Mouse (Mus musculus) heart, embryonic 10.5 days (tissue): ENCODE results near the gene Dnajb5. TPM values are rescaled to one million over a fixed set of nuclear protein-coding genes. Genes with fewer than 3 reads are reported as not detected.

Experiments
- DNase-seq: peaks from one replicate; pipeline ENCODE4 v3.0.0-alpha.2; 2017; ENCODE audit warnings: low spot score
- H3K27ac ChIP-seq: fragments of 300-500 bp; sonication (generic); 2 replicates; pipeline ENCODE4 v1.5.1; 2016; ENCODE audit warnings: mild to moderate bottlenecking
- H3K27me3 ChIP-seq: fragments of 300-500 bp; sonication (generic); 2 replicates; pipeline ENCODE4 v1.6.1; 2016; ENCODE audit warnings: mild to moderate bottlenecking; ENCODE audit not compliant: poor library complexity, insufficient read depth, severe bottlenecking
- H3K36me3 ChIP-seq: fragments of 300-500 bp; sonication (generic); 2 replicates; pipeline ENCODE4 v1.6.1; 2016; ENCODE audit warnings: mild to moderate bottlenecking, moderate library complexity
- H3K4me1 ChIP-seq: fragments of 300-500 bp; sonication (generic); 2 replicates; pipeline ENCODE4 v1.6.1; 2016; ENCODE audit warnings: mild to moderate bottlenecking
- H3K4me3 ChIP-seq: fragments of 300-500 bp; sonication (generic); 2 replicates; pipeline ENCODE4 v1.5.1; 2016; ENCODE audit warnings: mild to moderate bottlenecking, moderate library complexity
- H3K9me3 ChIP-seq: fragments of 300-500 bp; sonication (generic); 2 replicates; pipeline ENCODE4 v1.6.1; 2016; ENCODE audit warnings: mild to moderate bottlenecking, moderate library complexity
- WGBS: fragments of 180-500 bp; shearing (Covaris S2); methylation state at CpG from one replicate; pipeline ENCODE4 v1.1.7; 2016; 5-methylcytosine and 5-hydroxymethylcytosine counted together
- polyA plus RNA-seq: library from polyadenylated mRNA; unstranded; fragments of >200 nt; fragmentation: Nextera tagmentation; extraction: Ambion mirVana; gene quantifications from 2 replicates; pipeline ENCODE4 v1.2.1, GENCODE M21; 2016

Gene Dnajb5
- polyA plus RNA-seq, 1 experiment from 2014 or later = 11.4 TPM

DNA sequence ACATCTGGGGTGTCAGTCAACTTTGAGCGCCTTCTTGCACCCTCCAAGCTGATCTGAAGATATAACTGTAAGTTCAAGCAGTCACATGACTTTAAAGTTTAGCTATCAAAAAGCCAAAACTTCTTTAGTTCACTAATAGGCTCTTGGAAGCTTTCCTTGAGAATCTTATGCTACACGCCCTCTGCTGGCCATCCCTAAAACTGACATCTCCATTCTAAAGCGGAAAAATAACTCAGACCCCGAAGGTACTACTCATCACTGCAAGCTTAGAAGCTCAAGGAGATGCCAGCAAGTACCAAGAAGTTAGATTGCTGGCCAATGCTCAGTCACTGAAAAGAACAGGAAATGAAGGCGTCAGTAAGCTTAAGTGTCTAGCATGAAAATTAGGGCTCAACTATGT, 3.7 kb upstream of the Dnajb5 start:
- H3K27ac ChIP-seq = no peak overlapping the region
- H3K4me3 ChIP-seq = no peak overlapping the region
- no peaks in the 10 kb centered on the region for H3K36me3 ChIP-seq
- peaks cover 34% of the 10 kb centered on the region for H3K27me3 ChIP-seq
- DNase-seq = no peak
- H3K4me1 ChIP-seq = peaks cover 22% of the 10 kb centered on the region
- WGBS = 8% methylated on average over 5 of the region's 5 CpGs
- no peaks in the 10 kb centered on the region for H3K9me3 ChIP-seq

DNA sequence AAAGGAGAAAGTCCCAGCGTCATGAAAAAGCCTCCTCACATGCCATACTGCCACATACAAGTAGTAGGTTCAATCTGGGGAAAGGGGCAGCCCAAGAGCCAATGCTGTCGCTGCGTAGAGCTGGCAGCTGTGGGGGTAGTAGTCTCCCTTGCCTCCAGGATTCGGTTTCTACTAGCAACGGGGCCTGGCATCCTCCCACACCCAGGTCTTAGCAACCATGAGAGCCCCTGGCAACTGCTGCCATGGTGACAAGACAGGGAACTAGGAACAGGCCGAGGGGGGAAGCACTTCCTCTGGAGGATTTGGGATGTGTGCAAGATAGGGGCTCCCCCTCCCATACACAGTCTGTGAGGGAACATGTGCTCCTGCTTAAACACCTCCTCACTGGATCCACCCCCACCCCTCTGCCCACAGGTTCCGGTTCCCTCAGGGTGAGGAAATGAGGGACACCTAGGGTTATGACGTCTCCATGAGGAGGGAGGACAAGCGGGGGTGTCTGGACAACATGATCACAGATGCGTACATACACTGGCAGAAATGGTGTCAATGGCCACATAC, 2.8 kb upstream of the Dnajb5 start:
- no peak for DNase-seq
- whole genome bisulfite sequencing = 62% methylated on average over 10 of the region's 10 CpGs

DNA sequence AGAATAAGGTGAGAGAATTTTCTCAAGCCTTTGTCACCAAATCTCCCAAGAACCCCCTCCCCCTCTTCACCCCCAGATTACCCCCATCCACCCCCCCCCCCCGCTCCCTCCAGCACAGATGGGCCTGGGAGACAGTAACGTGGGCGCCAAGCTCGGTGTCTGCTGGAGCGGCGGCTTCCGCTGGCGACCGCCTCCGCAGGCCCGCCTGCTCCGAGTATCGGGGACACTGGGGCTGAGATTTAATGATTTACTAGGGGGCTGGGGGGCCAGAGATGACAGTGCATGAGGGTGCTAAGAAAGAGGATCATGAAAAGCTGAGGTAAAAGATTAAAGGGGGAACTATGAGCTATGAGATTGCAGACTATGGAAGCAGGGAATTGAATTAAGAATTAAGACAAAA, 1.1 kb upstream of the Dnajb5 start:
- WGBS = 39% methylated on average over 13 of the region's 13 CpGs
- no peak for DNase-seq
- Histone ChIP-seq H3K36me3 (0 out of 2 replicates have a peak, but pooled peaks cover 4% of the 10 kb centered on the region), H3K4me3 (no peak overlapping the region), H3K27ac (no peak overlapping the region), H3K27me3 (peaks cover 27% of the 10 kb centered on the region), H3K4me1 (peaks cover 48% of the 10 kb centered on the region), H3K9me3 (no peaks in the 10 kb centered on the region)

More for the DNA sequence above, 2.8 kb upstream of the Dnajb5 start:
- no peaks in the 10 kb centered on the region for H3K9me3 ChIP-seq
- peaks cover 31% of the 10 kb centered on the region for H3K4me1 ChIP-seq
- 0 out of 2 replicates have a peak, but pooled peaks cover 3% of the 10 kb centered on the region for H3K36me3 ChIP-seq
- peaks cover 30% of the 10 kb centered on the region for H3K27me3 ChIP-seq
- no peak overlapping the region for H3K27ac ChIP-seq
- no peak overlapping the region for H3K4me3 ChIP-seq

DNA sequence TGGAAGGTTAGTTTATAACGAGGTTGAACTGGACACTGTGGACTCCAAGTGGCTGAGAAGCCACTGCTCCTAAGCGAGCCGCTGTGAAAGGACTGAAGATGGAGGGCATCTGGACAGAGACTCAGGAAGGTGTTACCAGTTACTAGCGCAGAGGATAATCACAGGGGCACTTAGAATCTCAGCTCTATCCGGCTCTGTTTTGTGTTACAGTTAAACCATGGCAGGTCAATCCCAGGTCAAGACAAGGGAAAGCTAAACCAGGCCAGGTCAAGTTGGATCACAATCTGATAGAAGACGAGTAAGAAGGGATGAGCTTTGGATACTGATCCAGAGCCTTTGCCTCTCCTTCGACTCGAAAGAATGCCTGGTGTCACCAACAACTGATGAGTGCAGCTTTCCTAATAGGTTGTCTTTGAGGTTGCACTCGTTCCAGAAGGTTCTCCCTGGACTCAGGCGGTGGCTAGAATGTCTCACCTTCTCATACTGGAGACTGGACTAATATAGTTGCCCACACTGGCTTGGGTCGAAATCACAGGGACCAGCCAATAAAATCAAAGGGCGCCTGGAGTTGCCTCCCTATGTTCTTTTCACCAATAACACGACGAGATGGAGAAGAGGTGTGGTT, 451 bp upstream of the Dnajb5 start:
- Histone ChIP-seq H3K27me3 (peaks cover 27% of the 10 kb centered on the region), H3K9me3 (no peaks in the 10 kb centered on the region), H3K4me3 (peak overlapping the region; percentile 89), H3K36me3 (0 out of 2 replicates have a peak, but pooled peaks cover 4% of the 10 kb centered on the region), H3K4me1 (peaks cover 54% of the 10 kb centered on the region), H3K27ac (peak overlapping the region; percentile 25; the same call in 1 of the 2 replicates)
- no peak for DNase-seq
- 9% methylated on average over 14 of the region's 14 CpGs for WGBS

DNA sequence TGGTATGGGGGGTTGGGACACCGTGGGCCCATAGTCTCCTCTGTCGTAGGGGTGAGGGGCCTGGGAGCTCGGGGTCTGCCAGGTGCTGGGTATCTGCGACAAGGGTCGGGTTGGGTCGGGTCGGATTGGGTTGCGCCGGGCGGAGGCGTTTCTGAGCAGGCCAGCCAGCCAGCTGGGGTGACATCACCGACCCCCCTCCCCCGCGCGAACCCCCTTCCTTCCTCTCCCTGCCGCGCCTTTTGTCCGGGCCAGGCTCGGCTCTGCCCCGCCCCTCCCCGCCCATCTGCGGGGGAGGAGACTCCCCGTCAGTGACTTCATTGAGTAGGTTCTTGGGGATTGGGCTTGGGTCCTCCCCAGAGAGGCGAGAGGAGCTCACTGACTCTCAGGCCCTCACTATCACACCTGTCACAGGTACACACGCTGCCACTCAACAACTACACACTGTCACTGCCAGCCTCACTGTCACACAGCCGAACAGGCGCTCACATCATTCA, 498 bp downstream of the Dnajb5 start:
- Histone ChIP-seq H3K4me1 (peaks cover 61% of the 10 kb centered on the region), H3K36me3 (0 out of 2 replicates have a peak, but pooled peaks cover 4% of the 10 kb centered on the region), H3K9me3 (no peaks in the 10 kb centered on the region), H3K4me3 (peak overlapping the region; percentile 89), H3K27me3 (peaks cover 23% of the 10 kb centered on the region), H3K27ac (peak overlapping the region; percentile 98)
- 2% methylated on average over 20 of the region's 27 CpGs for WGBS
- peak; percentile 92 for DNase-seq

DNA sequence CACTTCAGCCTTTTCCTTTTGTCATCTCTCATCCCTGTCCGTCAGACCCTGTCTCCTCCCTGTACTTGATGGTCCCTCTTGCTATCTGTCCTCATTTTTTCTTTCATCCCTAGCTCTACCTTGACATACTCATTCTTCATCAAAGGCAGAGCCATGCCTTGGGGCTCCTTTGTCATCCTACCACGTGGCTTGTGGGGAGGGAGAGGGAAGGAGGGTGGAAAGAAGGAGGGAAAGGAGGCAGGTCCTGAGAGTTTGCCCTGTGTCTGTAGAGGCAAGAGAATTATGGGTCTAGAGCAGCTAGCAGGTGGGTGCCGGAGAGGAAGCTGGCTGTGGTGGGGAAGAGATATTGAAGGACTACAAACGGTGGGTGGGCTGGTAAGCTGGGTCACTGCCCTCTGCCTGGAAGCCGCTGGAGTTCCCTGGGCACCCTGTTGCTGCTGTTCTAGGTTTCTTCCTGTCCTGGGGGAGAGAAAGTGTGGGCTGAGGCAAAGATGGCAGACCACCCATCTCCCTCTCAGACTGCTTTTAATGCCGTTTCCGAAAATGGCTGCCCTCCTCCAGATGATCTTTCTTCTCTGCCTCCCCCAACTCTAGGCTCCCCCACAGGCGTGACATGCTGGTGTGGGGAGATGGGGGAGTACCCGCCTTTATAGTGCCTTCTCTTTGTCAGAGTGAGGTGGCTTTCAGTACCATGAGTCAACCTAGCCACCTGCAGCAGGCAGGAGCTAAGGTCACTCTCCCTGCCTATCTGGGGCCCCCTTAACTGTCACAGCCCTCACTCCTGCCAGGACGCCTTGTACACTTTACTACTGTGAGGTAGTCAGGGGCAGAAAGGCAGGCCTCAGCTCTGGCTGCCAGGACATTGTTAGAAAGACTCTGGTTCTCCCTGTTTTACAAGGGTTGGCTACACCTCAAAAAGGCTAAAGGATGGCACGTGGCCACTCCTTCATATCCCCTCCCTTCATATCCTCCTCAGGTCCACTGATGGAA, 1.9 kb downstream of the Dnajb5 start:
- peaks cover 61% of the 10 kb centered on the region for H3K4me1 ChIP-seq
- WGBS = 64% methylated on average over 11 of the region's 11 CpGs
- H3K27me3 ChIP-seq = peaks cover 22% of the 10 kb centered on the region
- H3K36me3 ChIP-seq = peaks cover 8% of the 10 kb centered on the region
- peak overlapping the region; percentile 89 for H3K4me3 ChIP-seq
- H3K27ac ChIP-seq = peak overlapping the region; percentile 98
- DNase-seq = no peak
- no peaks in the 10 kb centered on the region for H3K9me3 ChIP-seq

DNA sequence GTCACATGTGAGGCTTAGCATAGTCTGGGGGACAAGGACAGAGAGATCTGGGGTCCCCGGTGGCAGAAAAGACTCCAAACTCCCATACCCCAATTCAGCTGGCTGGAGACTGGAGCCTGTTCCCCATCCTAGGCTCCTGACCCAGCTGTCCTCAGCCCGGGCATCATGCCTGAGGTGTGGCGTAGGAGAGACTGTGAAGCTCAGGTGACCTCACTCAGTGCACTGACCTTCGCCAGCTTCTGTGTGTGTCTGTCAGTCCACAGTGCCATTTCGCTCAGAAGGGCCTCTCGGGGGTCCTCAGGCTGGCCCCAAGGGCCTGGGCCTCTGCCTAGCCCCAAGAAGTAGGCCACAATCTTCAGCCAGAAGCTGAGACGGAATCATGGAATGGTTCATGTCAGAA, 2.9 kb downstream of the Dnajb5 start:
- H3K27ac ChIP-seq = peak overlapping the region; percentile 98
- peaks cover 11% of the 10 kb centered on the region for H3K27me3 ChIP-seq
- no peaks in the 10 kb centered on the region for H3K9me3 ChIP-seq
- H3K4me1 ChIP-seq = peaks cover 64% of the 10 kb centered on the region
- WGBS = 83% methylated on average over 7 of the region's 7 CpGs
- no peak overlapping the region for H3K4me3 ChIP-seq
- peaks cover 19% of the 10 kb centered on the region for H3K36me3 ChIP-seq
- DNase-seq = no peak

DNA sequence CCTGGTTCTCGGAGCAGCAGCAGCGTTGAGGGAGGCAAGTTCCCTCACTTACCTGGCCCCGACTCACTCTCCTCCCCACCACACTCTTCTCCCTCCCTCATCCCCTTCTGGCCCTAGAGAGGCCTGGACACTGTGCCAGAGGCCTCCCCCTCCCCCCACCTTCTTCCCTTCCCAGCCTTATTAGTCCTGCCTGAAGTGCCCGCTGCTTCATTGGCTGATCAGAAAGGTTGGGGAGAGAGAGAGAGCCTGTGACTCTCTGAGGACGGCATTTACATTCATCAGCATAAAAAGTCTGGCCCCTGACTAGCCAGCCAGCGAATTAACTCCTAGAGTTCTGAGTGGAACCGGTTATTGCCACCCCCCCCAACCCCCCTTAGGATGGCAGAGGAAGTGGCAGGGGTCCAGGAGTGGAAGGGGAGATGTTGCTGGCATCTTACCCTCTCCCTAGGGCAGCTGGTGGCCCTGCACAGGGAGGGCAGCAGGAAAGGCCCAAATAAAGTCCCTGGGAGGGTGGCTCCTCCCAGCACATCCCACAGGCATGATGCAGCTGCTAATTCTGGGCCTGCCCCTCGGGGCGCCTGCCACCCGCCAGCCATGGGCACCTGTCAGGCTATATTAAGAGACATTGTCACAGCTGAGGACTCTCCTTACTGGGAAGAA, 4.0 kb downstream of the Dnajb5 start:
- peaks cover 26% of the 10 kb centered on the region for H3K36me3 ChIP-seq
- no peaks in the 10 kb centered on the region for H3K9me3 ChIP-seq
- peaks cover 74% of the 10 kb centered on the region for H3K4me1 ChIP-seq
- H3K4me3 ChIP-seq = peak overlapping the region; percentile 28; the same call in 1 of the 2 replicates
- H3K27me3 ChIP-seq = peaks cover 1% of the 10 kb centered on the region; the same call in 1 of the 2 replicates
- H3K27ac ChIP-seq = peak overlapping the region; percentile 98
- DNase-seq = peak; percentile 85
- WGBS = 24% methylated on average over 10 of the region's 10 CpGs

DNA sequence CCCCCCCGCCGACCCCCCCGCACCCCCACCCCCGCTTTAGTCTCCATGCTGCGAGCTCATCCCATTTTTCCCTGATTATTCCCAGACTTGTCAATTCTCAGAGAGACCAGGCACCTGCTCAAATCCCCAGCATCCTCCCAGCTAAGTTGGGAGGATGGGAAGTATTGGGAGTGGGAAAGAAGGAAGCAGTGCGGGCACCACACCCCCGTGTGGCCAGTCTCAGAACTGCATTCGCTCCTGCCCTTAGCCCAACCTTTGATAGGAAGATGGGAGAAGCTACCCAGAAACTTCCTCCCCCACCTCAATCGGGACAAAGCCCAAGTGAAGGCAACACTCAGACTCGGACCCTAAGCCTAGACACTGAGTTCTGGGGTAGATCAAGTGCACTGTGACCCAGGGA, 4.7 kb downstream of the Dnajb5 start:
- H3K36me3 ChIP-seq = peaks cover 26% of the 10 kb centered on the region
- peak overlapping the region; percentile 98 for H3K27ac ChIP-seq
- peak overlapping the region; percentile 28; the same call in 1 of the 2 replicates for H3K4me3 ChIP-seq
- 8% methylated on average over 10 of the region's 10 CpGs for WGBS
- H3K9me3 ChIP-seq = no peaks in the 10 kb centered on the region
- H3K27me3 ChIP-seq = no peaks in the 10 kb centered on the region
- peaks cover 76% of the 10 kb centered on the region for H3K4me1 ChIP-seq
- no peak for DNase-seq

DNA sequence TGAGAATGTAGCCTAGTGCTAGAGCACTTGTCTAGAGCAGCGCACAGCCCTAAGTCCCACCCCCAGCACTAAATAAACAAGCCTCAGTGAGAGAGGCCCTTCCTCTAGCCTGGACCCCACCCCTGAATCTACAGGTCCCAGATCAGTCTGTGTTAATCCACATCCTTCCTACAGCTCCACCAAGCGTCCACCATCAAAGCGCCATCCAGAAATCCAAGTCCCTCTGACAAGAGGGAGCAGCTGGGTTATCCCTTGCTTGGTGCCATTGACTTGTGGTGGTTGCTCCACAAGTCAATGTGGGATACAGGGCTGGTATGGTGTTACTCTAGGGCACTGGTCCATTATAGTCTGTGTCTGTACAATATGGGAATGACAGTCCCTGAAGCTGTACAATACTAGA, 5.6 kb downstream of the Dnajb5 start:
- Histone ChIP-seq H3K4me3 (no peak overlapping the region), H3K9me3 (no peaks in the 10 kb centered on the region), H3K27ac (no peak overlapping the region), H3K36me3 (peaks cover 26% of the 10 kb centered on the region), H3K27me3 (no peaks in the 10 kb centered on the region), H3K4me1 (peaks cover 76% of the 10 kb centered on the region)
- DNase-seq = no peak
- WGBS = 86% methylated on average over 3 of the region's 3 CpGs

DNA sequence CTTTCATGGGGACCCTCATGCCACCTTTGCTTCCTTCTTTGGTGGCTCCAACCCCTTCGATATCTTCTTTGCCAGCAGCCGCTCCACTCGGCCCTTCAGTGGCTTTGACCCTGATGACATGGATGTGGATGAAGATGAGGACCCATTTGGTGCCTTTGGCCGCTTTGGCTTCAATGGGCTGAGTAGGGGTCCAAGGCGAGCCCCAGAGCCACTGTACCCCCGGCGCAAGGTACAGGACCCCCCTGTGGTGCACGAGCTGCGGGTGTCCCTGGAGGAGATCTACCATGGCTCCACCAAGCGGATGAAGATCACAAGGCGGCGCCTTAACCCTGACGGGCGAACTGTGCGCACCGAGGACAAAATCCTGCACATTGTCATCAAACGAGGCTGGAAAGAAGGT, 7.0 kb downstream of the Dnajb5 start:
- no peaks in the 10 kb centered on the region for H3K9me3 ChIP-seq
- 91% methylated on average over 17 of the region's 17 CpGs for WGBS
- DNase-seq = no peak
- H3K27me3 ChIP-seq = no peaks in the 10 kb centered on the region
- H3K27ac ChIP-seq = no peak overlapping the region
- no peak overlapping the region for H3K4me3 ChIP-seq
- H3K4me1 ChIP-seq = peaks cover 68% of the 10 kb centered on the region
- H3K36me3 ChIP-seq = peaks cover 25% of the 10 kb centered on the region

DNA sequence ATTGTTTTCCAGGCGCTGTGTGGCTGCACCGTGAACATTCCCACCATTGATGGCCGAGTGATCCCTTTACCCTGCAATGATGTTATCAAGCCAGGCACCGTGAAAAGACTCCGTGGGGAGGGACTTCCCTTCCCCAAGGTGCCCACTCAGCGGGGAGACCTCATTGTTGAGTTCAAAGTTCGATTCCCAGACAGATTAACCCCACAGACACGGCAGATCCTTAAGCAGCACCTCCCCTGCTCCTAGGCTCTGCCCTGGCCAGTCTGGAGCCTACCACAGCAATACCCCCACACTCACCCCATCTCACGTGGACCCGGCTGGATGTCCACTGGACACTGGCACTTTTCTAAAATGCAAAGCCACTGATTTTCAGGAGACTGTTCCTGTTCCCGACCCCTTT, 7.7 kb downstream of the Dnajb5 start:
- DNase-seq = no peak
- Histone ChIP-seq H3K4me3 (no peak overlapping the region), H3K27ac (0 out of 2 replicates have a peak overlapping the region, but pooled peaks have one; percentile 52), H3K4me1 (peaks cover 60% of the 10 kb centered on the region), H3K27me3 (no peaks in the 10 kb centered on the region), H3K9me3 (no peaks in the 10 kb centered on the region), H3K36me3 (peaks cover 22% of the 10 kb centered on the region)
- 79% methylated on average over 11 of the region's 11 CpGs for WGBS
